Mouse (Mus musculus) cerebellum, adult 2 months (tissue): ENCODE measurements at regions not wholly inside any gene's neighbourhood (a gene's known extent, or its start where the extent isn't known, plus 50 kb on each side); places are given as distances from the start of the nearest gene placed in this dataset.

Experiments
- DNase-seq, 2 experiments: peaks; one replicate each; pipeline ENCODE4 v3.0.0; 2021
- H3K27ac ChIP-seq: fragments of 200-500 bp; 2 replicates; pipeline ENCODE4 v1.5.1; 2012; ENCODE audit warnings: low read length, control low read depth, inconsistent platforms; ENCODE audit not compliant: insufficient read depth
- H3K27me3 ChIP-seq: fragments of 200-500 bp; 2 replicates; pipeline ENCODE4 v1.6.1; 2012; ENCODE audit warnings: inconsistent platforms, mild to moderate bottlenecking, low read length, moderate library complexity; ENCODE audit not compliant: control insufficient read depth, insufficient read depth
- H3K4me1 ChIP-seq: fragments of 200-500 bp; 2 replicates; pipeline ENCODE4 v1.6.1; 2011; ENCODE audit warnings: low read length; ENCODE audit not compliant: control insufficient read depth, insufficient read depth
- H3K4me3 ChIP-seq: fragments of 200-500 bp; replicated peaks from 2 replicates; pipeline ENCODE3; 2011; ENCODE audit warnings: mild to moderate bottlenecking, low read depth, low read length, control low read depth; ENCODE audit not compliant: insufficient read depth
- CTCF ChIP-seq: fragments of 200-500 bp; IDR thresholded peaks from 2 replicates; pipeline ENCODE4 v1.5.1; 2011; ENCODE audit warnings: low read depth, mild to moderate bottlenecking, control low read depth, low read length, moderate library complexity, borderline replicate concordance; ENCODE audit not compliant: insufficient read depth
- POLR2A ChIP-seq: fragments of 200-500 bp; IDR thresholded peaks from 2 replicates; pipeline ENCODE4 v1.6.1; 2011; ENCODE audit warnings: low read length, control low read depth, borderline replicate concordance; ENCODE audit not compliant: insufficient read depth
- WGBS: fragments of 180-500 bp; shearing (Covaris S2); methylation state at CpG from one replicate; pipeline ENCODE4 v1.1.7; 2018; 5-methylcytosine and 5-hydroxymethylcytosine counted together

- no peaks in the 10 kb centered on the region for H3K4me1 ChIP-seq
- no peaks in the 10 kb centered on the region for H3K27me3 ChIP-seq
- no peak for TF ChIP-seq CTCF
- no peak for TF ChIP-seq POLR2A
- DNase-seq: no peak
- no peak overlapping the region for H3K27ac ChIP-seq
- WGBS: 36% methylated on average over 5 of the region's 5 CpGs
- H3K4me3 ChIP-seq: no peak overlapping the region
These were observed 375.2 kb downstream of the Shisa9 start for GRCm38 (mm10) chr16:12359116-12359515.

DNA sequence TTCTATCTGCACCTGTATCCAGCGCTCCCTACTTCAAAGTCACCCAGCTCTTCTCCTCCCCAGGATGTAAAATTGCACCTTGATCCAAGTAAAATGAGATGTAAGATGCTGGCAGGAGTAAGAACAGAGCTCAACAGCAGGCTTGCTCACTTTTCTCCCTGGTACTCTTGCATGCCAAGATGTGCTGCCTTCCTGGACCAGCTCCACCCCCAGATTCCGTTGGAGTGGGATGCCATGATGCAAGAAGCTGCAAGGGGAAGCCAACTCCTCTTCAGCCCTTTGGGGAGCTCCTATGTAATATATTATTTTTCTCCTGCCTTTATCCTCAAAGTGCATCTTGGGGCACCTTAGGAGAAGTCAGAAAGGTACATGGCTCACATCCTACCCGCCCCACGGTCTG lies 405.6 kb downstream of the Shisa9 start:
- Histone ChIP-seq H3K27ac (no peak overlapping the region), H3K4me3 (no peak overlapping the region), H3K4me1 (no peaks in the 10 kb centered on the region), H3K27me3 (no peaks in the 10 kb centered on the region)
- no peak for DNase-seq
- 82% methylated on average over 4 of the region's 4 CpGs for WGBS
- TF ChIP-seq POLR2A (no peak), CTCF (no peak)

GRCm38 (mm10) chr16:12435697-12436221 lies 451.8 kb downstream of the Shisa9 start:
- Histone ChIP-seq H3K27ac (no peak overlapping the region), H3K27me3 (no peaks in the 10 kb centered on the region), H3K4me1 (no peaks in the 10 kb centered on the region), H3K4me3 (no peak overlapping the region)
- no peak for DNase-seq
- TF ChIP-seq POLR2A: no peak
- TF ChIP-seq CTCF: no peak
- 50% methylated on average over 4 of the region's 4 CpGs for WGBS

DNA sequence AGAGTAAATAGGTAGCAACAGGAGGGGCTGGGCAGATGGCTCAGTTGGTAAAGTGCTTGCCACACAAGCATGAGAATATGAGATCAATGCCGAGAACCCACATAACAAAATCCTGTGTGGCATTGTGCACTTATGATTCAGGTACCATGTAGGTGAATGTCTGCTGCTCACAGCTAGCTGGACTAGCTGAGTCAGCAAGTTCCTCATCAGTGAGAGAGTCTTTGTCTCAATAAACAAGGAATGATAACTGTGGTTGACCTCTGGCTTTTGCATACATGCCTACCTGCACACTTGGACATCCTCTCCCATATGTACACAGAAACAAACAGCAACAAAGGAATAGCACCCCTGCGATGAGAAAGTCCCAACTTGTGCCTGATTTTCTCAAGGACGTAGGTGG lies 454.7 kb downstream of the Shisa9 start:
- Histone ChIP-seq H3K4me3 (no peak overlapping the region), H3K27ac (no peak overlapping the region), H3K27me3 (no peaks in the 10 kb centered on the region), H3K4me1 (no peaks in the 10 kb centered on the region)
- DNase-seq: no peak
- TF ChIP-seq POLR2A (no peak), CTCF (no peak)
- WGBS: 93% methylated on average over 3 of the region's 3 CpGs

DNA sequence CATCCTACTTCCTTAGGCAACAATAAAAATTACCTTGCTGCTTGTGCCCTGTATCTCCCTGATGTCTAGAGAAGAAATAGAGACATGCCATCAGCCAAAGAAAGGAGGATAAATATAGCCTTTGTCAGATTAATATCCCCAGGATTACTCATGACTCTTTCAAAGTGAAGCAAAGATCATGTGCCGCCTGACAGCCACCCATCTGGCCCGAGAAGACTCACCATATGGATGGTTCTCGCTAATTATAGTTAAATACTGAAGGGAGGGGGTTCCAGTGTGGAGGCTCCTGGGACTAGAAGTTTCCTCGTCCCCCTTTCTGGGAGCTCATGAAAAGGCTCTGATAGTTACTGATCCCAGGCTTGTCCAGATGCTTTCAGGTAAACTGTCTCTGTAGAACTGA lies 470.9 kb downstream of the Shisa9 start:
- TF ChIP-seq POLR2A: no peak
- no peak for TF ChIP-seq CTCF

More for the DNA sequence above, 470.9 kb downstream of the Shisa9 start:
- Histone ChIP-seq H3K27ac (no peak overlapping the region), H3K27me3 (no peaks in the 10 kb centered on the region), H3K4me1 (peaks cover 3% of the 10 kb centered on the region; the same call in 1 of the 2 replicates), H3K4me3 (no peak overlapping the region)
- DNase-seq: peak; percentile 13 to 31
- WGBS: 17% methylated on average over 4 of the region's 4 CpGs
